Mouse (Mus musculus) midbrain, embryonic 15.5 days (tissue): ENCODE data around the gene Rhobtb1. TPM values are rescaled to one million over a fixed set of nuclear protein-coding genes. Genes with fewer than 3 reads are reported as not detected.

Experiments
- ATAC-seq: fragments of 200-750 bp; cut with Nextera tagmentation; replicated peaks from 2 replicates; pipeline ENCODE4 v1.8.0; 2017; ENCODE audit warnings: moderate TSS enrichment
- H3K27ac ChIP-seq: fragments of 300-500 bp; sonication (generic); 2 replicates; pipeline ENCODE4 v1.5.1; 2015; ENCODE audit warnings: mild to moderate bottlenecking, inconsistent platforms
- H3K27me3 ChIP-seq: fragments of 300-500 bp; sonication (generic); replicated peaks from 2 replicates; pipeline ENCODE4 v1.6.1; 2015; ENCODE audit warnings: inconsistent platforms
- H3K36me3 ChIP-seq: fragments of 300-500 bp; sonication (generic); replicated peaks from 2 replicates; pipeline ENCODE4 v1.6.1; 2015; ENCODE audit warnings: inconsistent platforms
- H3K4me1 ChIP-seq: fragments of 300-500 bp; sonication (generic); 2 replicates; pipeline ENCODE4 v1.6.1; 2015; ENCODE audit warnings: inconsistent platforms
- H3K4me2 ChIP-seq: fragments of 300-500 bp; sonication (generic); 2 replicates; pipeline ENCODE4 v1.6.1; 2015; ENCODE audit warnings: inconsistent platforms, mild to moderate bottlenecking, moderate library complexity
- H3K4me3 ChIP-seq: fragments of 300-500 bp; sonication (generic); 2 replicates; pipeline ENCODE4 v1.5.1; 2015; ENCODE audit warnings: mild to moderate bottlenecking, inconsistent platforms
- H3K9ac ChIP-seq: fragments of 300-500 bp; sonication (generic); 2 replicates; pipeline ENCODE4 v1.6.1; 2015; ENCODE audit warnings: mild to moderate bottlenecking, inconsistent platforms
- H3K9me3 ChIP-seq: fragments of 300-500 bp; sonication (generic); 2 replicates; pipeline ENCODE4 v1.6.1; 2016; ENCODE audit warnings: inconsistent platforms
- WGBS: fragments of 180-500 bp; shearing (Covaris S2); methylation state at CpG from one replicate; pipeline ENCODE4 v1.1.7; 2015; ENCODE audit warnings: mixed read lengths; 5-methylcytosine and 5-hydroxymethylcytosine counted together
- polyA plus RNA-seq: library from polyadenylated mRNA; unstranded; fragments of >200 nt; fragmentation: Nextera tagmentation; extraction: Ambion mirVana; gene quantifications from 2 replicates; pipeline ENCODE4 v1.2.1, GENCODE M21; 2015

Gene Rhobtb1
- polyA plus RNA-seq, 1 experiment from 2014 or later = 17.7 TPM

DNA sequence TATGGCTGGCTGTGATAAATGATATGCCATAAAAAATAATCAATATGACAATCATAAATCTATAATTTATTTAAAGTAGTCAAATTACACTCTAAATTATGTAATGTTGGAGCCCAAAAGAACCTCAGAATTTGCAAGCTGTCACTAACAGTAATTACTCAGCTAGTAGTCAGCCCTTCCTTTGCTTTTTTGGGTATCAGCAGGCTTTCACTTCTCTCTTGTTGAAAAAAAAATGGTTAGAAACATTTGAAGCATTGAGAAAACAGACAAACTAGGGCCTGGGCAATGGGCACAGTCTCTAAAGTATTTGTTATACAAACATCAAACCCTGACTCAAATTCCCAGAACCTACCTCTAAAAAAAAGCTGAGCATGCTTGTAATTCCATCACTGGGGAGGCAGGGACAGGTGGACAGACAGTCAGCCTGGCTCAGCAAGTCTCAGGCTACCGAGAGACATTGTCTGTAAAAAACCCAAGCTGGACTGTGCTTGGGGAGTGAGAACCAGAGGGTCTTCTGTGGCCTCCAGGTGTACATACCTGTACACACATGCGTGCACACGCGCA is 66.0 kb downstream of the Rhobtb1 start:
- ATAC-seq = no peak
- Histone ChIP-seq H3K4me1 (peaks cover 9% of the 10 kb centered on the region), H3K4me3 (no peak overlapping the region), H3K4me2 (no peak overlapping the region), H3K36me3 (peaks cover 3% of the 10 kb centered on the region; the same call in 1 of the 2 replicates), H3K27me3 (no peaks in the 10 kb centered on the region), H3K9me3 (no peaks in the 10 kb centered on the region), H3K9ac (no peak overlapping the region), H3K27ac (no peak overlapping the region)
- WGBS = 97% methylated on average over 4 of the region's 4 CpGs

DNA sequence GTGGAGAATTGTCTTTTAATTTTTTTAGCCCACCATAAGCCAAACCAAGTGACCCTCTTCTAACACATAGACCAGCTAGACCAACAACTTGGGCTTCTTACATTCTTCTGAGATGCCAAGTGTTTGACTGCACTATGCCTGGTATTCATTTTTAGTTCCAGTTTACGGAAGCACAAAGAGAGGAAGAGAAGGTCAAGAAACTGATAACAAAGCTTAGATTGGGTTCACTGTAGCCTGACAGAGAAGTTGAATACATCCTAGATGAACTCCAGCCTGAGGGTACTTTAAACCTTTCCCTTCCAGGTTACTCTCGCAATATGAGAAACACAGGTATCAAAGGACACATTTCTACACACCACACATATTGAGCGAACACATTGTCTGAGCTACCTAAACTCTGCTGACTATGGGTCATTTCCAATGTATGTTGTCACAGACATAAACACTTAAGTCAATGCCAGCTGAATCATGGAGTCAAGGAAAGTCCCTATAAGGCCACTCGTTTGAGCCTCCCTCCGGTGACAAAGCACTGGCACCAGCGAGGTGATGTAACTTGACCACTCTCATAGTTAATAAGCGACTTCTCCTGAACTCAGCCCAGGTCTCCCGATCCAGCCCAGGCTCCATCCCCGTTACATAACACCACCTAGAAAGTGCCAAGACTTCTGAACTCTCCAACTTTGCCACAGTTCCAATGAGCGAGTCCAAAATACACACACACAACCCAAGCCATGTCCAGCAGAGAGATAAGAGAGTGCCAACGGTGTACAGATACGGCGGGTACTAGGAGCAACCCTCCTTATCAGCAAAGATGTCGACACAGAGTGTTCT is 67.4 kb downstream of the Rhobtb1 start:
- WGBS = 92% methylated on average over 14 of the region's 14 CpGs
- no peak overlapping the region for H3K27ac ChIP-seq
- no peaks in the 10 kb centered on the region for H3K27me3 ChIP-seq
- no peak overlapping the region for H3K9ac ChIP-seq
- H3K36me3 ChIP-seq = peaks cover 3% of the 10 kb centered on the region; the same call in 1 of the 2 replicates
- H3K9me3 ChIP-seq = no peaks in the 10 kb centered on the region
- no peak overlapping the region for H3K4me2 ChIP-seq
- H3K4me1 ChIP-seq = peaks cover 8% of the 10 kb centered on the region
- no peak for ATAC-seq
- H3K4me3 ChIP-seq = no peak overlapping the region

DNA sequence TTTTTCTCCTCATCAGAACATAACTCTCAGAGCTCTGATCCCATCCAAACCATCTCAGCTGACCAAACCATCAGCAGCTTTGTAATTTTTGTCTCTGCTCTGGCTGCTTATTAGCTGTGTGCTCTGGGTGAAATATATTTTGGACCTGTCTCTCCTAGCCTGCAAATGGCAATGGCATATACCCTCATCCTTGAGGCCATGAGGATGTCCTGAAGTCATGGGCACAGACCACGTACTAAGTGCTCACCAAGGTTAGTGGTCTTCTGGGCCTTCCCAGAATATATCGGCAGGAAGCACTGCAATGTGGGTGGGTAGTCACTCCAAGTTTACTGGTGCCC is 68.0 kb downstream of the Rhobtb1 start:
- H3K27me3 ChIP-seq = no peaks in the 10 kb centered on the region
- peaks cover 3% of the 10 kb centered on the region; the same call in 1 of the 2 replicates for H3K36me3 ChIP-seq
- no peak overlapping the region for H3K4me2 ChIP-seq
- H3K27ac ChIP-seq = no peak overlapping the region
- no peak overlapping the region for H3K9ac ChIP-seq
- 96% methylated on average over 2 of the region's 2 CpGs for WGBS
- H3K4me1 ChIP-seq = peaks cover 2% of the 10 kb centered on the region
- H3K9me3 ChIP-seq = no peaks in the 10 kb centered on the region
- ATAC-seq = no peak
- no peak overlapping the region for H3K4me3 ChIP-seq

DNA sequence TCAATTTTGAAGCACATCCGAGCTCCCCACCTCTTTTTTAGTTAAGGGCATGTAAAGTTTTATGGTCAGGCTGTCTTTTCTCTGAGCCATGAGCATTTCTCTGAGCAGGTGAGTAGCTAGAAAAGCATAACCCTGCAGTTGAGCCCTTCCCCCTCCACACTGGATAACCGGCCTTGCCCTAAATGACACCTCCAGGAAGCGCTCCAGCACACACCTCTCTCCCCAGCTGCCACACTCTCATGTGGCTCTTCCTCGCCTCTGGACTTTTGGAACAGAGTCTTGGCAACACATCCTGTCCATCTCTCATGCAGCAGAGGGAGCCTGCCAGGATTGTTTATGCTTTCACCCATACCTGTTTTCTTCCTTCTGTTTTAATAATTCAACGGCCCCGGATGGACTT is 69.1 kb downstream of the Rhobtb1 start:
- Histone ChIP-seq H3K4me2 (no peak overlapping the region), H3K4me3 (no peak overlapping the region), H3K4me1 (no peaks in the 10 kb centered on the region), H3K9ac (no peak overlapping the region), H3K36me3 (peaks cover 3% of the 10 kb centered on the region; the same call in 1 of the 2 replicates), H3K27ac (no peak overlapping the region), H3K27me3 (no peaks in the 10 kb centered on the region), H3K9me3 (no peaks in the 10 kb centered on the region)
- ATAC-seq = no peak
- 90% methylated on average over 6 of the region's 6 CpGs for WGBS

DNA sequence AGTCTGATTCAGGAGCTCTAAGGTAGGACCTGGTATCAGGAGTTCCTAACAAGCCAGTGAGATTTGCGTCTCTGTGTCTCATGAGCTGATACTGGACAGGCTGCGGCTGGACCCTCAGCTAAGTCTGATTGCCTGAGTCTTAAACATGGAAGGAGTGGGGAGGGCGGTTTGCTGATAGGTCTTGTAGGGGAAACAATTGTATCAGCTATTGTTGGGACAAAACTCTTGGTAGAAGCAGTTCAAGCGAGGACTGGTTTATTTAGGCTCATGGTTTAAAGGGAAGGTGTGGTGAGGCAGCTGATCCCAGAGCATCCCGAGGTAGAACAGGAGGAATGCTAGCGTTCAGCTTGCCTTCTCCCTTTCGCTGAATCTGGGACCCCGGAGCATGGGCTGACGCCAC is 69.9 kb downstream of the Rhobtb1 start:
- H3K4me3 ChIP-seq = no peak overlapping the region
- H3K27ac ChIP-seq = no peak overlapping the region
- no peaks in the 10 kb centered on the region for H3K4me1 ChIP-seq
- no peak overlapping the region for H3K4me2 ChIP-seq
- peaks cover 3% of the 10 kb centered on the region; the same call in 1 of the 2 replicates for H3K36me3 ChIP-seq
- no peak overlapping the region for H3K9ac ChIP-seq
- no peak for ATAC-seq
- 91% methylated on average over 9 of the region's 9 CpGs for WGBS
- no peaks in the 10 kb centered on the region for H3K27me3 ChIP-seq
- no peaks in the 10 kb centered on the region for H3K9me3 ChIP-seq

DNA sequence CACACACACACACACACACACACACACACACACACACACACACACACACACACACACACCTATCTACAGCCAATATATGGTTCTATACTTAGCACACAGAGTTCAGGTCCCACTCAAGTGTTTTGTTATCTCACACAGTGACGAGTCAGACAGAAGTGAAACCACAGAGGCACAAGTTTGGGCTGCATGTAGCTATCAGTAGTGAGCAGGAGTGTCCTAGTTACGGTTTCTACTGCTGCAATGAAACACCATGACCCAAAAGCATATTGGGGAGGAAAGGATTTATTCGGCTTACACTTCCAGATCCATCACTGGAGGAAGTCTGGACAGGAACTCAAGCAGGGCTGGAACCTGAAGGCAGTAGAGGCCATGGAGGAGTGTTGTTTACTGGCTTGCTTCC is 70.7 kb downstream of the Rhobtb1 start:
- no peaks in the 10 kb centered on the region for H3K4me1 ChIP-seq
- no peak for ATAC-seq
- no peak overlapping the region for H3K4me2 ChIP-seq
- no peak overlapping the region for H3K4me3 ChIP-seq
- no peaks in the 10 kb centered on the region for H3K9me3 ChIP-seq
- H3K36me3 ChIP-seq = peaks cover 3% of the 10 kb centered on the region; the same call in 1 of the 2 replicates
- H3K27me3 ChIP-seq = no peaks in the 10 kb centered on the region
- WGBS = 86% methylated on average over 3 of the region's 3 CpGs
- no peak overlapping the region for H3K9ac ChIP-seq
- no peak overlapping the region for H3K27ac ChIP-seq

DNA sequence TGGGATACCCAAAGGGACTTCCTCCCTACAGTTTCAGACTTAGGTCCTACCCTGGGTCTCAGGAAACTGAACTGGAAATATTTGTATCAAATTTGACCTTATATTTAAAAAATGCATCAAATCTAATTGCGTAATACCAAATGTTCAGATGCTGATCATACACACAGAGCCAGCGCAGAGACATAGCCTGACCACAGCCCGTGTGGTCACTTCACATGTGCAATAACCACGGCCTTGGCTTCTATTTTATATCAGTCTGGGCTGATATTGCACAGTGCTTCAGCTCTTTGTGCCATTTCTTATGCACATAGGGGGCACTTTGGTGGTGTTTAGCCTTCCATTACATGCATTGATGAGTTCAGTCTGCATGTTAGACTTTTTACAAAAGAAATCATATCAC is 72.0 kb downstream of the Rhobtb1 start:
- Histone ChIP-seq H3K27me3 (no peaks in the 10 kb centered on the region), H3K4me3 (no peak overlapping the region), H3K9ac (no peak overlapping the region), H3K36me3 (peaks cover 3% of the 10 kb centered on the region; the same call in 1 of the 2 replicates), H3K4me2 (no peak overlapping the region), H3K27ac (no peak overlapping the region), H3K4me1 (no peaks in the 10 kb centered on the region), H3K9me3 (no peaks in the 10 kb centered on the region)
- 97% methylated on average over 4 of the region's 4 CpGs for WGBS
- ATAC-seq = no peak

DNA sequence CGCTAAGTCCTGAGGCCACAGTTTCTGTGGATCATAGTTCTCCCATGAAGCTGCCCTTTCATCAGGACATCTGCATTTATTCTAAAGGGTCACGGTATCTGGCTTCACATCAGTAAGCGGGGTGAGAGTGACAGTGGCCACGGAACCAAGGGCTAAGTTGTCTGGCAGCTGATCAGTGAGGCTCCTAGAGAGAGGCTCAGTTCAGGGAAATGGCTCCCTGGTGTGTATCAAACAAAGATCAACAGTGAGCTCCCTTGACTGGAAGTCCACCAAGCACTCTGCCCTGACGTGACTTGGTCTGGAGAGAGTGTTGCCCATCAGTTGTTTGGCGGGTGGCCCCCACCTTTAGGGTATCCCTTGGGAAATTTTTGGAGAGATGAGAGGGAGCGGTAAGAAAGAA is 73.0 kb downstream of the Rhobtb1 start:
- no peak overlapping the region for H3K4me2 ChIP-seq
- no peaks in the 10 kb centered on the region for H3K9me3 ChIP-seq
- H3K27ac ChIP-seq = no peak overlapping the region
- H3K4me3 ChIP-seq = no peak overlapping the region
- ATAC-seq = no peak
- H3K36me3 ChIP-seq = no peaks in the 10 kb centered on the region
- no peak overlapping the region for H3K9ac ChIP-seq
- WGBS = 55% methylated on average over 7 of the region's 7 CpGs
- no peaks in the 10 kb centered on the region for H3K27me3 ChIP-seq
- H3K4me1 ChIP-seq = no peaks in the 10 kb centered on the region

DNA sequence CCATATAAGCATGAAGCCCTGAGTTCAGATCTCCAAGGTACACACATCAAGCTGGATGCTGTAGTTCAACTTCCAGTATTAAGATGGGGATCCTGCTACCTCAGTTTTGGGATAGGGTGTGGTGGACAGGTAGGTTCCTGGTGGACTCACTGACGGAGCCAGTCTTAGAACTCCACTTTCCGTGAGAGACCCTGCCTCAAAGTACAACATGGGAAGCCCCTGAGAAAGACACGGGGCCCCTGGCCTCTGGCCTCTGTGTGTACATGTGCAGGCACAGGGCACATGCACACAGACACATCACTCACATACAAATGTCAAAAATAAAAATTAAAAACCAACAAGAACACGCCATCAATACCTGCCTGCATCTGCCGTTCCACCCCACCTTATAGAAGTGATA is 74.2 kb downstream of the Rhobtb1 start:
- Histone ChIP-seq H3K9me3 (no peaks in the 10 kb centered on the region), H3K36me3 (no peaks in the 10 kb centered on the region), H3K27ac (no peak overlapping the region), H3K4me3 (no peak overlapping the region), H3K9ac (no peak overlapping the region), H3K27me3 (no peaks in the 10 kb centered on the region), H3K4me1 (no peaks in the 10 kb centered on the region), H3K4me2 (no peak overlapping the region)
- WGBS = 96% methylated on average over 5 of the region's 5 CpGs
- no peak for ATAC-seq

DNA sequence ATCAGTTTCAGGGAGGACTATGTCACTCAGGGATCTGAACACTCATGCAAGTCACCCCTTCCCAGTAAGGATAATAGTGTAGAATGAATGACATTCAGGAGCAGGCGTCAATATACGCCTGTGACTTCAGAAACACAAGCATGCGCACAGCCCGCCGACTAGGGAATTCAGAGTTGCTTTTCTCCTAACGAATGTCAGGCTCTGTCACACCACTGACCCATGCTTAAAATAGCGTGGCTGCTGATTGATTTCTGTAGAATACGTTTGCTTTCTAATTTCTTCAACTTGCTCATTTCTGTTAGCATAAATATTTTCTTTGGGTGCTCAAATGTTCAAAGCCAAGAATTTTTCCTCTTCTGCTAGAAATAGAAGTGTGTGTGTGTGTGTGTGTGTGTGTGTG is 74.7 kb downstream of the Rhobtb1 start:
- WGBS = 76% methylated on average over 8 of the region's 8 CpGs
- Histone ChIP-seq H3K36me3 (no peaks in the 10 kb centered on the region), H3K9me3 (no peaks in the 10 kb centered on the region), H3K27me3 (no peaks in the 10 kb centered on the region), H3K9ac (no peak overlapping the region), H3K27ac (no peak overlapping the region), H3K4me1 (no peaks in the 10 kb centered on the region), H3K4me3 (no peak overlapping the region), H3K4me2 (no peak overlapping the region)
- no peak for ATAC-seq

DNA sequence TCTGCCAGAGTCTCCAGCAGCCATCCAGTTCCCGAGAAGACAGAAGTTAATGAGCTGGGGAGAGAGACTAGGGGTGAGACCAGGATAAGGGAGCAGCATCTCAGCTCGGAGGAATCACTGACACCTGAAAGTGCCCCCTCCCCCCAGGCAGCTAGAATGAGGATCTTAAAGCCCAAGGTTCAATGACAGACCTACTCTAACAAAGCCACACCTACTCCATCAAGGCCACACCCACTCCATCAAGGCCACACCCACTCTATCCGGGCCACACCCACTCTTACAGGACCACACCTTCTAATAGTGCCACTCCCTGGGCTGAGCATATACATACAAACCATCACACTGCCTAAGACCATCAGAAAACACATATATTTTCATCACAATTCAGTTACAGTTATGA is 86.0 kb downstream of the Rhobtb1 start:
- no peak overlapping the region for H3K9ac ChIP-seq
- no peak for ATAC-seq

DNA sequence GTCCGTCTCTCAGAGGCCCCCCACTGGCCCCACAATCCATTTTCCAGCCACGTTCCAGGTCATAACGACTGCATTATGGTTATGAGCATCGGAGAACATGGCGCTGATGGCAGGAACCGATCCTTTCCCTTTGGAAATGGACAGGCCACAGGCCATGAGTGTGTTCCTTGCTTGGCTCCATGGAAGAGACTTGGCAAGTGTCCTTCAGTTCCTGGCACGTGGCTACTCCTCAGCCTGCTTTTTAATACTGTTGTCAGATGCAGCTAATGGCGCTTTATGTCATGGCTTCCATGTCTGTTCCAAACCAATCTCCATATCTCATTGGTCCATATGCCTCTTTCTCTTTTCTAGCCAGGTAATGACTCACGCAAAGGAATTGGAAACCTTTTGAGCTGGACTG is 86.5 kb downstream of the Rhobtb1 start:
- Histone ChIP-seq H3K4me2 (no peak overlapping the region), H3K4me1 (no peaks in the 10 kb centered on the region), H3K36me3 (no peaks in the 10 kb centered on the region), H3K4me3 (no peak overlapping the region), H3K27me3 (no peaks in the 10 kb centered on the region), H3K27ac (no peak overlapping the region), H3K9me3 (no peaks in the 10 kb centered on the region), H3K9ac (no peak overlapping the region)
- ATAC-seq = no peak
- 89% methylated on average over 9 of the region's 9 CpGs for WGBS

More for the DNA sequence above, 86.0 kb downstream of the Rhobtb1 start:
- H3K27me3 ChIP-seq = no peaks in the 10 kb centered on the region
- H3K36me3 ChIP-seq = no peaks in the 10 kb centered on the region
- no peak overlapping the region for H3K4me3 ChIP-seq
- H3K4me2 ChIP-seq = no peak overlapping the region
- H3K27ac ChIP-seq = no peak overlapping the region
- H3K9me3 ChIP-seq = no peaks in the 10 kb centered on the region
- no peaks in the 10 kb centered on the region for H3K4me1 ChIP-seq
- WGBS = 84% methylated on average over 3 of the region's 3 CpGs

DNA sequence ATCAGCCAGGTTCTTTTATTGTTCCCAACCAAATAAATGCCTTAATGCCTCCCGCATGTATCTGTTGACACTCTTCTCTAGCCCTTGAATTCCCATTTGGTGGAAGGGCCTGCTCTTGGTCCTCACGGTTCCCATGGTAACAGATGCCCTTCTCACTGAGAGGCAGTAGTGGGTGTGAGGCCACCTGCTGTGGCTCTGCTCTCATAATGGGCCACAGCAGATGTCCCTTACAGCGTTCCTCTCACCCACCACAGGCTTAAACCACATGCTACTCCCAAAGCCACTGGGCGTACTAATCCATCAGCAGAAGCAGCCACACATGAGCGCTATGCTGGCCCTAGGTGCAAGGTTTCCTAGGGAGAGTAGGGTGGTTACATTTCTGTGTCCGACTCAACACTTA is 87.1 kb downstream of the Rhobtb1 start:
- H3K4me2 ChIP-seq = no peak overlapping the region
- no peaks in the 10 kb centered on the region for H3K27me3 ChIP-seq
- WGBS = 51% methylated on average over 6 of the region's 6 CpGs
- no peak overlapping the region for H3K4me3 ChIP-seq
- H3K4me1 ChIP-seq = no peaks in the 10 kb centered on the region
- H3K36me3 ChIP-seq = no peaks in the 10 kb centered on the region
- no peaks in the 10 kb centered on the region for H3K9me3 ChIP-seq
- H3K27ac ChIP-seq = no peak overlapping the region
- ATAC-seq = peak; percentile 52; the same call in 1 of the 2 replicates
- no peak overlapping the region for H3K9ac ChIP-seq
